Mouse (Mus musculus) limb, embryonic 11.5 days (tissue): ENCODE results near the gene Plekha8. TPM values are rescaled to one million over a fixed set of nuclear protein-coding genes. Genes with fewer than 3 reads are reported as not detected.

Experiments used
- ATAC-seq: fragments of 200-750 bp; cut with Nextera tagmentation; 2 replicates; pipeline ENCODE4 v1.8.0; 2017; ENCODE audit warnings: low read depth; ENCODE audit not compliant: insufficient number of reproducible peaks, low FRiP score, low TSS enrichment
- DNase-seq: peaks from one replicate; pipeline ENCODE4 v3.0.0-alpha.2; 2015; ENCODE audit warnings: low spot score
- H3K27ac ChIP-seq: fragments of 300-500 bp; sonication (generic); replicated peaks from 2 replicates; pipeline ENCODE4 v1.5.1; 2014; ENCODE audit warnings: low read depth, mild to moderate bottlenecking, low read length
- H3K27me3 ChIP-seq: fragments of 300-500 bp; sonication (generic); 2 replicates; pipeline ENCODE4 v1.6.1; 2014; ENCODE audit warnings: mild to moderate bottlenecking, low read length, mixed read lengths; ENCODE audit not compliant: control insufficient read depth, insufficient read depth
- H3K36me3 ChIP-seq: fragments of 300-500 bp; sonication (generic); 2 replicates; pipeline ENCODE4 v1.6.1; 2014; ENCODE audit warnings: mild to moderate bottlenecking, low read length, moderate library complexity, mixed read lengths; ENCODE audit not compliant: control insufficient read depth, insufficient read depth
- H3K4me1 ChIP-seq: fragments of 300-500 bp; sonication (generic); 2 replicates; pipeline ENCODE4 v1.6.1; 2014; ENCODE audit warnings: low read length, mixed read lengths; ENCODE audit not compliant: control insufficient read depth, insufficient read depth
- H3K4me2 ChIP-seq: fragments of 300-500 bp; sonication (generic); 2 replicates; pipeline ENCODE4 v1.6.1; 2014; ENCODE audit warnings: low read depth, mild to moderate bottlenecking, moderate library complexity; ENCODE audit not compliant: severe bottlenecking
- H3K4me3 ChIP-seq: fragments of 300-500 bp; sonication (generic); 2 replicates; pipeline ENCODE4 v1.5.1; 2014; ENCODE audit warnings: low read depth, low read length
- H3K9ac ChIP-seq: fragments of 300-500 bp; sonication (generic); 2 replicates; pipeline ENCODE4 v1.6.1; 2014; ENCODE audit warnings: mild to moderate bottlenecking, low read length
- H3K9me3 ChIP-seq: fragments of 300-500 bp; sonication (generic); 2 replicates; pipeline ENCODE4 v1.6.1; 2016; ENCODE audit warnings: low read length; ENCODE audit not compliant: control insufficient read depth
- WGBS: fragments of 180-500 bp; shearing (Covaris S2); extraction: QIAGEN DNeasy Blood & Tissue Kit; methylation state at CpG from one replicate; pipeline ENCODE4 v1.1.7; 2014; 5-methylcytosine and 5-hydroxymethylcytosine counted together
- polyA plus RNA-seq: library from polyadenylated mRNA; unstranded; fragments of >200 nt; fragmentation: Nextera tagmentation; extraction: Ambion mirVana; gene quantifications from 2 replicates; pipeline ENCODE4 v1.2.1, GENCODE M21; 2014

The Plekha8 gene
- polyA plus RNA-seq, 1 experiment from 2014 or later: 26.5 TPM

- Histone ChIP-seq H3K4me1 (no peaks in the 10 kb centered on the region), H3K36me3 (no peaks in the 10 kb centered on the region), H3K4me3 (no peak overlapping the region), H3K9me3 (no peaks in the 10 kb centered on the region), H3K9ac (no peak overlapping the region), H3K4me2 (no peak overlapping the region), H3K27ac (no peak overlapping the region), H3K27me3 (no peaks in the 10 kb centered on the region)
- no peak for DNase-seq
- 82% methylated on average over 2 of the region's 2 CpGs for WGBS
- ATAC-seq: no peak
These were observed 47.0 kb downstream of the Plekha8 start for GRCm38 (mm10) chr6:54641953-54642352.

- no peak for DNase-seq
- Histone ChIP-seq H3K27me3 (no peaks in the 10 kb centered on the region), H3K36me3 (no peaks in the 10 kb centered on the region), H3K4me2 (no peak overlapping the region), H3K9ac (no peak overlapping the region), H3K4me1 (no peaks in the 10 kb centered on the region), H3K27ac (no peak overlapping the region), H3K9me3 (no peaks in the 10 kb centered on the region), H3K4me3 (no peak overlapping the region)
- 83% methylated on average over 4 of the region's 4 CpGs for WGBS
- ATAC-seq: no peak
These were observed 48.3 kb downstream of the Plekha8 start for GRCm38 (mm10) chr6:54643181-54643580.

- Histone ChIP-seq H3K4me1 (no peaks in the 10 kb centered on the region), H3K36me3 (no peaks in the 10 kb centered on the region), H3K9ac (no peak overlapping the region), H3K27me3 (no peaks in the 10 kb centered on the region), H3K4me3 (no peak overlapping the region), H3K27ac (no peak overlapping the region), H3K9me3 (no peaks in the 10 kb centered on the region), H3K4me2 (no peak overlapping the region)
- ATAC-seq (no peak), DNase-seq (no peak)
- WGBS: 84% methylated on average over 11 of the region's 11 CpGs
These were observed 60.7 kb downstream of the Plekha8 start for GRCm38 (mm10) chr6:54655471-54656095.

GRCm38 (mm10) chr6:54657861-54658260, 63.0 kb downstream of the Plekha8 start:
- H3K9me3 ChIP-seq: no peaks in the 10 kb centered on the region
- no peak overlapping the region for H3K4me2 ChIP-seq
- WGBS: 92% methylated on average over 6 of the region's 6 CpGs
- DNase-seq (no peak), ATAC-seq (no peak)
- H3K4me3 ChIP-seq: no peak overlapping the region
- H3K27ac ChIP-seq: no peak overlapping the region
- H3K36me3 ChIP-seq: no peaks in the 10 kb centered on the region
- no peaks in the 10 kb centered on the region for H3K27me3 ChIP-seq
- no peaks in the 10 kb centered on the region for H3K4me1 ChIP-seq
- H3K9ac ChIP-seq: no peak overlapping the region

- Histone ChIP-seq H3K4me3 (no peak overlapping the region), H3K36me3 (no peaks in the 10 kb centered on the region), H3K9me3 (no peaks in the 10 kb centered on the region), H3K27ac (no peak overlapping the region), H3K9ac (no peak overlapping the region), H3K4me1 (no peaks in the 10 kb centered on the region), H3K27me3 (no peaks in the 10 kb centered on the region), H3K4me2 (no peak overlapping the region)
- DNase-seq (no peak), ATAC-seq (no peak)
- 93% methylated on average over 6 of the region's 6 CpGs for WGBS
These were observed 75.0 kb downstream of the Plekha8 start for GRCm38 (mm10) chr6:54669868-54670267.

GRCm38 (mm10) chr6:54672901-54673300, 78.0 kb downstream of the Plekha8 start:
- 53% methylated on average over 5 of the region's 5 CpGs for whole genome bisulfite sequencing
- Histone ChIP-seq H3K27ac (no peak overlapping the region), H3K4me3 (no peak overlapping the region), H3K27me3 (no peaks in the 10 kb centered on the region), H3K4me2 (no peak overlapping the region), H3K9me3 (no peaks in the 10 kb centered on the region), H3K9ac (no peak overlapping the region), H3K36me3 (no peaks in the 10 kb centered on the region), H3K4me1 (no peaks in the 10 kb centered on the region)
- no peak for DNase-seq
- ATAC-seq: no peak

- H3K4me3 ChIP-seq: no peak overlapping the region
- H3K36me3 ChIP-seq: no peaks in the 10 kb centered on the region
- H3K27me3 ChIP-seq: peaks cover 2% of the 10 kb centered on the region; the same call in 1 of the 2 replicates
- ATAC-seq (no peak), DNase-seq (no peak)
- H3K9ac ChIP-seq: no peak overlapping the region
- H3K4me1 ChIP-seq: peaks cover 2% of the 10 kb centered on the region; the same call in 1 of the 2 replicates
- H3K27ac ChIP-seq: no peak overlapping the region
- H3K9me3 ChIP-seq: no peaks in the 10 kb centered on the region
- no peak overlapping the region for H3K4me2 ChIP-seq
- WGBS: 78% methylated on average over 5 of the region's 5 CpGs
These were observed 84.8 kb downstream of the Plekha8 start for GRCm38 (mm10) chr6:54679686-54680085.

GRCm38 (mm10) chr6:54680891-54681745, 86.2 kb downstream of the Plekha8 start, which contains the start of gene Mturn:
Gene Mturn, plus strand, starts transcription at chr6:54681624.
- H3K4me1 ChIP-seq: peaks cover 2% of the 10 kb centered on the region; the same call in 1 of the 2 replicates
- H3K4me3 ChIP-seq: peak within 1 kb of the TSS; percentile 84
- peak within 1 kb of the TSS; percentile 98 for H3K4me2 ChIP-seq
- 6% methylated on average over 47 of the region's 48 CpGs for WGBS
- peak; percentile 96 for ATAC-seq
- no peaks in the 10 kb centered on the region for H3K36me3 ChIP-seq
- peak; percentile 98 for DNase-seq
- H3K27me3 ChIP-seq: peaks cover 2% of the 10 kb centered on the region; the same call in 1 of the 2 replicates
- no peak within 1 kb of the TSS for H3K27ac ChIP-seq
- no peaks in the 10 kb centered on the region for H3K9me3 ChIP-seq
- peak within 1 kb of the TSS; percentile 56 for H3K9ac ChIP-seq
